Mouse (Mus musculus) thymus, adult 2 months (tissue): ENCODE results near the gene Gtf2a1.

Experiments used
- CTCF ChIP-seq: fragments of 200-500 bp; IDR thresholded peaks from 2 replicates; pipeline ENCODE4 v1.5.1; 2012; ENCODE audit warnings: mild to moderate bottlenecking, control low read depth, low read length, moderate library complexity, borderline replicate concordance; ENCODE audit not compliant: control insufficient read depth, poor library complexity, insufficient read depth; ENCODE audit errors: extremely low read depth
- POLR2A ChIP-seq: fragments of 200-500 bp; IDR thresholded peaks from 2 replicates; pipeline ENCODE4 v1.6.1; 2012; ENCODE audit warnings: mild to moderate bottlenecking, low read length, control low read depth, moderate library complexity; ENCODE audit not compliant: control insufficient read depth, poor library complexity, insufficient read depth; ENCODE audit errors: extremely low read depth

GRCm38 (mm10) chr12:91517808-91518207, 72.5 kb downstream of the Gtf2a1 start:
- TF ChIP-seq POLR2A (no peak), CTCF (no peak)
